Mouse (Mus musculus) testis, postnatal 14 days (tissue): ENCODE data around the gene Dnajb4.
A peak's percentile ranks its signal among the peaks of the same experiment; 100 is the strongest.
"Not testable (repeated sequence)": the region's sequence is repeated elsewhere in the genome, so short reads cannot be mapped to it uniquely, and the experiment has no call there.

Source experiments
- DNase-seq: peaks from one replicate; pipeline ENCODE4 v3.0.0; 2021; ENCODE audit warnings: low spot score

Dnajb4 gene

GRCm38 (mm10) chr3:152208096-152208885 is 1.8 kb downstream of the Dnajb4 start:
- no peak for DNase-seq

DNA sequence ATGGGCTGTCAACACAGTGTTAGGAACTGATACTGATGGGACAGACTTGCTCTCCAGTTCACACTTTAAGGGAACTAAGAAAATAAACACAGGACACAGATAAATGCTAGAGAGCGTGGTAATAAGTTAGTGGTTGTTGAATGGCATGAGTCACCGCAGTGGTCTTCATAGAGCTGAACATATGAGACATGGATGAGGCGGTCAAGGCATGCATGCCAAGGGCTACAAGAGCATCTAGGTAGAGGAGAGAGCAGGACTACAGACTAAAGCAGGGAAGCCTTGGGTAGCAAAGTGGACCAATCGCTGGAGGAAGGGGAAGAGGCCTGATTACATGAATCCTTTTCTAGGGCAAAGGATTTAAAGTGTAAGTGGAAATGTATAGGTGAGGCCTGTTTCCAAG is 2.9 kb downstream of the Dnajb4 start:
- no peak for DNase-seq

DNA sequence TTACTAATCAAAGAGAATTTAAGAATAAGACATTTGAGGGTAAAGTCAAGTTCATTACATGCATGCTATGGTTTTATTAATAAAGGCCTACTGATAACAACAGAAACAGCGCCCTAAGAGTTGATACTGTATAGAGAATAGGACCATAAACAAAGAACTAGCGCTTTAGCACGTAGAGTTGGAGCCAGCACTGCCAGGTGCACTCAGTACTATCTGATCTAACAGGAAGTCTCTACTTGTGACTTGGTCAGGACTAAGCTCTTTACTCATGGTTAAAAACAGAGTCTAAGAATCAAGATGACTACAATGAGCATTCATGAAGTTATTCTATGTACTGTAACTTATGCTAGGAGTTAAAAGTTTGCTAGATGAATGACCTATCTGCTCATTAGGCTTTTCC is 5.5 kb downstream of the Dnajb4 start:
- no peak for DNase-seq

DNA sequence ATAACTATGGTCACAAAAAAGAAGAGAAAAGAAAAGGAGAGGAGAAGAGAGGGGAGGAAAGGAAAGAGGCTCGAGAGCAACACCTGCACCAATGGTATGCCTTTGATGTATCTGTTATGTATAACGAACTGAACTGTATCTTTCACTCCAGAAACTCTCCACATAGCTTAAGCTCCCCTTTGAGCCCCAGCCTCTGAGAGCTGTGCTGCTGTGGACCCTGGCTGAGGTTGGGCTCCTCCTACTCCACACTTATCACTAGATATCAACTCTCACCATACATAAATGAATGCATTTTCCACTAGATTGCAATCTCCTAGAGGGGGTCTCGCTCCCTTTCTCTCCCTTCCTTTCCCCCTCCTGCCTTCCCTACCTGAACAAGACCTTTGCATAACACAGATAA is 6.1 kb downstream of the Dnajb4 start:
- DNase-seq: no peak

DNA sequence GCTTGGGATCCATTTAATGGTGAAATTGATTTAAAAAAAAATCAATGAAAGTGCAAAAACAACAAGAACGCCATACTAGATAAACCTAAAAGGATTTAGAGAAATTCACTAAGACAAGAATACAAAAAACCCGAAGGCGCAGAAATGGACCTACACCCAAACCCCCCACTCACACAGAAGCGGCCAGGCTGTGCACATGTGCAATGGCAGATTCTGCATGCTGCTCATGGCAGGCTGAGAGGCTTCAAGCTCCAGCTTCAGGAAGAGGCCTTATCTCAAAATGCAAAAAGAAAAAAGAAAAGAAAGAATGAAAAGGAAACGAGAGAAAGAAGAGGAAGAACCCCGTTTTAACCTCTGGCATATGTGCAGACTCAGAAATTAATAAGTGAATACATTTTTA is 6.7 kb downstream of the Dnajb4 start:
- no peak for DNase-seq

- DNase-seq: no peak
Observed at GRCm38 (mm10) chr3:152202942-152203341, 7.2 kb downstream of the Dnajb4 start.

DNA sequence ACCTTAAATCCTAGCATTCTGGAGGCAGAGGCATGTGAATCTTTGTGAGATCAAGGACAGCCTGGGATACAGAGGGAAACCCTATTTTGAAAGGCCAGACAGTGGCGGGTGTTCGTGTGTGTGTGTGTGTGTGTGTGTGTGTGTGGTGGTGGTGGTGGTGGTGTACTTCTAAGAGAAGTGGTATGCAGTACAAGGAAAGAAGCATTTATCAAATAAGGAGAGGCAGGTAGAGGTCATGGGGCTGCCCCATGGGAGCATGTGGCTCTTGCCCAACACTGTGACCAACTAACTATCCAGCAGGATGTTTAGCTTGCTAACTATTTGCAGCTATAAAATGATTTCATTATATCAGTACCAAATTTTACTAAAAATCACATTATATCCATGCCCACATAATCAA is 8.5 kb downstream of the Dnajb4 start:
- no peak for DNase-seq

DNA sequence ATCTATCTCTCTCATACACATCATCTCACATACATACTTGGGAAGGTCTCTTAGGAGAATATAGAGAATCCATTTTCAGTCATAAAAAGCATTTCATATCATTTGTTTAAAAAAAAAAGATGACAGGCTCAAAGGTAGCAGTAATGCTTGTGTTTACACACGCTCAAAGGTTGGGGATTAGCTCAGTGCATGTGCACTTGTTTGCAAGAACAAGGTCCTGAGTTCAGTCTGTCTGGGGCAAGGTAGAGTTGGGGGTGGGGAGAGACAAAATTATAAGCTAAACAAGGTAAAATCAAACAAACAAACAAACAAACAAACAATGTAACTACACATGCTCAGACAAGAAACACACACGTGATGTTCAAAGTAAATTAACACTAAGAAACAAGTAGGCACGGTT is 8.9 kb downstream of the Dnajb4 start:
- DNase-seq: no peak

- DNase-seq: no peak
Observed at GRCm38 (mm10) chr3:152199125-152199524, 11.0 kb downstream of the Dnajb4 start.

DNA sequence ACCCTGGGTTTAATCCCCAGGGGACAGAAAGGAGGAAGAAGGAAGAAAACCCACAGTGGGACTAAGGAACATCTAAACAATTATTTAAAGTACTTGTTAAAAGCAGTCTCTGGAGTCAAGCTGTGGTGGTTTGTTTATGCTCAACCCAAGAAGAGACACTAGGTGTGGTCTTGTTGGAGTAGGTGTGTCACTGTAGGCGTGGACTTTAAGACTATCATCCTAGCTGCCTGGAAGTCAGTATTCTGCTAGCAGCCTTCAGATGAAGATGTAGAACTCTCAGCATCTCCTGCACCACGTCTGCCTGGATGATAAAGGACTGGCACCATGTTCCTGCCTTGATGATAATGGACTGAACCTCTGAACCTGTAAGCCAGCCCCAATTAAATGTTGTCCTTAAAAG is 12.9 kb downstream of the Dnajb4 start:
- DNase-seq: not testable (repeated sequence)

DNA sequence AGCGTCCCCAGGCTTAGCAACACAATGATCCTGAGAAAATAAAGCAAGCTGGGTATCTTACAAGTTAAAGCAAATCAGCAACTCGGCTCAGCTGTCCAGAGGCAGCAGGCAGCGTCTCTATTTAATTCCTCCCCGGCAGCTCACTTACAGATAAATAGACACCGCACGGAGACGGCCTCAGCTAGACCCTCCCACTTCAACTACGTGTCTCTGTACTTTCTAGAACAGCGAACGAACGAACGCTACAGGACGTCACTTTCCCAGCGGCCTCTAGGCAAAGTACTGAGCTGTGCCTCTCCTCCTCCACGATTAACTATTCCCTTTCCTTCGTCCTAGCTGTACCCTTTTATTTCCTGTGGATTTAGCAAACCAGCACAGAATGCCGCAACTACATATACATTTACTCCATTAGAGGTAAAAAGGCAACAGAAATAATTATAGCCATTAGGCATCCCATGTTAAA is 16.4 kb downstream of the Dnajb4 start:
- DNase-seq: peak; percentile 76

DNA sequence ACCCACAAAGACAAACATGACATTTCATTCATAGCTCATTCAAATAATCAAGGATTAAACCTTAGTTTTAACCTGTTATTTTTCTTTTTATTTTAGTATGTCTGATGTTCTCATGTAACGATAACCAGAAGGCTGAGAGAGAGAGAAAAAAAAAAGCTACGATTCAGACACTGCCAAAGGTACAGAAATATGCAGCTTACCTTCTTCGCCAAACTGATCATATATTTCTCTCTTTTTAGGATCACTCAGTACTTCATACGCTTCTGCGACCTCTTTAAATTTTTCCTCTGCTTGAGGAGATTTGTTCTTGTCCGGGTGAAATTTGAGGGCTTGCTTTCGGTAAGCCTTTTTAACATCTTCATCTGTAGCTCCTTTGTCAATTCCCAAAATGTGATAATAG is 16.9 kb downstream of the Dnajb4 start:
- DNase-seq: no peak

- DNase-seq: no peak
Observed at GRCm38 (mm10) chr3:152192238-152192931, 17.7 kb downstream of the Dnajb4 start.

GRCm38 (mm10) chr3:152191791-152192237 is 18.3 kb downstream of the Dnajb4 start:
- no peak for DNase-seq

DNA sequence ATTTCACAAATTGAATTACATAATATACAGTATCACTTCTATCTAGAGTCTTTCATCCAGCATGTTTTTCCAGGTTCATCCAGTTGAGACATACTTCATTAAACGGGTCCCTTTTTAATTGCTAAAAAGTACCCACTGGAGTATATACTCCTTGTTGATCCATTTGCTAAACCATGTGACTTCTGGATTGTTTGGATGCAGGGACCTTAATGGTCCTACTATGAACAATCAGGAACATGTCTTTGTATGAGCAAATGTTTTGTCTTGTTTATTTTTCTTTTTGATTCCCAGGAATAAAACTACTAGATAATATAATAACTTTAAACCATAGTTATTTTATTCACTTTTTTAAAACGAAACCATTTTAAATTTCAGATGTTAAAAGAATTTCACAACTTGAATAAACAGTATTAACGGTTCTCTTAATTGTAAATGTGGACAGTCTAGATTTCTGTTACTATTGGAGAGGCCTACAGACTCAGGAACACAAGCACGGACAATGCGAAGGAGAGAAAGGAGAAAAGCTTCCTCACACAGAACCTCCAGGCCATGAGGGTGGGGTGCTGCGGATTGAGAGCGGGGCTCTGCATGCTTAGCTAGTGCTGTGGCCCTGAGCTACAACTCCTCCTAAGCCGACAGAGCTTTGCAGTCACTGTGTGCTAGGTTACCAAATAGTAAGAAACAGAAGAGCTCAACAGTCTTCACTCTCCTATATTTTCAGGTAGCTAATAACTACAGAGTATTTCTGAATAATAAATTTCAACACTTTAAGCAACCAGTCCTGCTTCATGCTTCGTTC is 19.2 kb downstream of the Dnajb4 start:
- DNase-seq: no peak

DNA sequence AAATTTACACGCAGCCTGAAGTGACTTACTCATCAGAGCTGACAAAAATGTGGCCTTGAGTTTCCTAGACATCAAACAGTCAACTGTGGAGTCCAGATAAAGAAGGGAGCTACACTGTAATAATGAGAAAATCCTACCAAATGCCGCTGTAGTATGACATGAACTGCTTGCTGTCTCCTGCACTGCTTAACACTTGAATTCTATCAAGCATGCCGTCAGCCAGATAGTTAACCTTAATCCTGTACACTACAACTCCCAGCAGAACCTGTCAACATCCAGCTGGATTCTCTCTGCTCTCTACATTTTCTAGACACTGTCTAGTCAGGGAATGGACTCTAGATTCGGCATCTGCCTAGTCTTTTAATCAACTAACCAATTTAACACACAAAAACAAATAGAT is 20.8 kb downstream of the Dnajb4 start:
- no peak for DNase-seq

- no peak for DNase-seq
Observed at GRCm38 (mm10) chr3:152186106-152186505, 24.0 kb downstream of the Dnajb4 start.

DNA sequence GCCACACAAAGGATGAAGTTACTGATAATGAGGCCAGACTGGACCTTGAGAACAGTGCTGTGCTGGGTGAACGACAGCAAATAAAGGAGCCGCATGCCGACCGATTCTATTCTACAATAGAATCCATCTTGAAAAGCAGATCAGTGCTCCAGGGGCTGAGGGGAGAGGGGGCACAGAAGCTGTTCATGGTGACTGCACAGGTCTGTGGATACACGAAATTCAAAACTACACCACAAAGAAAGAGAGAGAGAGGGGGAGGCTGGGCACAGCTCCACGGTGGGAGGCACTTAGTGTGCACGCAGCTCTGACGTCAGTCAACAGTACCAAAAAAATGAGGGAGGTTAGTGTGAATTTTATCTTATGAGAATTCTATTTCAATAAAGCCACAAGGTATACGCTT is 26.6 kb downstream of the Dnajb4 start:
- DNase-seq: no peak

GRCm38 (mm10) chr3:152180624-152181023 is 29.5 kb downstream of the Dnajb4 start:
- DNase-seq: no peak

DNA sequence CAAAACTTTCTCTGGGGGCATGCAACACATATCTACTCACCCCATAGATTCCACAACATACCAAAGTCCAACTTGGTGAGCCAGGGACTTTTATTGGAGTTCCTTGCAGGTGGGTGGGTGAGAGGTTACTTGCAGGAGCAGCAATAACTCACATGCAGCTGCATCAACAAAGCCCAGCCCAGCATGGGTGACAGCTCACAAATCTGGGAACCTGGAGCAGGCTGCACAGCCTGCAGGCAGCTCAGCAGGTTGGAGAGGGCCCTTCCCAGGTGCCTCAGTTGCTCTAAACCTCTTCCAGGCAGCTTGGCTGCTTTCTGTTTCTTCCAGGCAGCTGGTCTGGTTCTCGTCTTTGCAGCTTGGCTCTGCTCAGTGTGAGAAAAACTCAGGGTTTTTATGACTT is 30.8 kb downstream of the Dnajb4 start:
- DNase-seq: no peak

DNA sequence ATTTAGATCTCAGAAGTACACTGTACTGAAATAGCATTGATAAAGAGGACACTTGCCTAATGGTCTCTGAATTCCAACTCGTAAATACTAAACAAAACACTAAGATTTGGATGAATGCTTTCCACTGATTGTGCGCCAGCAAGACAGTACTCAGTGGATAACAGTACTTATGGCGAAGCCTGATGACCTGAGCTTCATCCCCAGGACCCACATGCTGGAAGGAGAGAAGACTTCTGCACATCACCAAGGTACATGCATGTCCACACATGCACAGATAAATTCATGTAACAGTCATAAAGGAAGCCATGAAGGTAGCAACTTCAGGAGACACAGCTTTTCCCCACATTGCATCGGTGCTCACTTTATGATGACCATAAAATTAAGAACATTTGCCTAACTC is 31.3 kb downstream of the Dnajb4 start:
- DNase-seq: no peak

DNA sequence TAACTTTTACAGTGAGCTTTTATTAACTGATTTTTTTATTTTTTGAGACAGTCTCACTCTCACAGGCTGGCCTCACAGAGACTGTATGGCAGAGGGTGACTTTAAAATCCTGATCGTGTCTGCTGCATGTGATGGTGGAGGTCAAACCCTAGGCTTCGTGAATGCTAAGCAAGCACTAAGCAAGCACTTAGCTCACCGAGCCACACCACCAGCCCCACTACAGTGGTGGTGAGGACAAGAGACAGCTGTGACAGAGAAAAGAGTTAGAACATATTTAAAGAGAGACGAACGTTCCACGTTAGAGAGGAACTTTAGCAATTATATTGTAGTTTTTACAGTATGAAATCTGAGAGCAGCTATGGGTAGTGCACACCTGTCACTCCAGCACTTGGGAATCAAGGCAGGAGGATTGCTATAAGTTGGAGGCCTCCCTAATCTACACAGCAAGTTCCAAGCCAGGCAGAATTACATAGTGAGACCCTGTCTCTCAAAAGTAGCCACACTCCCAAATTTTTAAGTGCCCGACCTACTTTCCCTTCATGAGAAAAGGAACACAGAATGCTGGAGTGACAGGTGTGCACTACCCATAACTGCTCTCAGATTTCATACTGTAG is 37.7 kb downstream of the Dnajb4 start:
- DNase-seq: no peak
